In genomic region chr4:136424120-136424999, GRCm38 (mm10) we compare ENCODE assay signal across 8 mouse cellular contexts. TPM values are rescaled to one million over a fixed set of nuclear protein-coding genes. Genes with fewer than 3 reads are reported as not detected.
A peak's percentile ranks its signal among the peaks of the same experiment; 100 is the strongest.
DNase-seq lines count a peak whose midpoint lies in the region; ATAC-seq and TF ChIP-seq lines count a peak whose summit lies in the region.

No protein-coding gene starts in this region.

- WGBS in kidney, postnatal 0 days: 2% methylated on average over 66 of the region's 70 CpGs
- WGBS in forebrain, postnatal 0 days: 3% methylated on average over 56 of the region's 70 CpGs
- 2% methylated on average over 70 of the region's 70 CpGs for WGBS in liver, embryonic 13.5 days (ENCODE audit: insufficient replicate concordance)

- TF ChIP-seq CTCF in kidney, postnatal 0 days (IDR thresholded peaks at IDR 0.05; ENCODE audit: low read depth): no peak
- no peak for TF ChIP-seq CTCF in cortical plate, adult 2 months (IDR thresholded peaks at IDR 0.05; ENCODE audit: extremely low read depth, insufficient read depth, low read length)
- no peak for TF ChIP-seq CTCF in forebrain, postnatal 0 days (IDR thresholded peaks at IDR 0.05; ENCODE audit: low read depth)

- H3K9ac ChIP-seq in kidney, postnatal 0 days (ENCODE audit: low read depth, low read length): peak overlapping the region; percentile 44
- H3K9ac ChIP-seq in forebrain, postnatal 0 days: peak overlapping the region; percentile 62
- no peak overlapping the region for H3K9ac ChIP-seq in liver, embryonic 13.5 days

- H3K4me3 ChIP-seq in kidney, postnatal 0 days (replicated peaks; ENCODE audit: low read depth, low read length): peak overlapping the region; percentile 45
- H3K4me3 ChIP-seq in cortical plate, adult 2 months (ENCODE audit: insufficient read depth, low read length): peak overlapping the region; percentile 2
- peak overlapping the region; percentile 56 for H3K4me3 ChIP-seq in forebrain, postnatal 0 days (ENCODE audit: low read depth, low read length)
- H3K4me3 ChIP-seq in liver, embryonic 13.5 days (replicated peaks): peak overlapping the region; percentile 48

- H3K4me1 ChIP-seq in kidney, postnatal 0 days (replicated peaks; ENCODE audit: insufficient read depth, low read length): no peaks in the 10 kb centered on the region; the same call in 1 of the 2 replicates
- no peaks in the 10 kb centered on the region for H3K4me1 ChIP-seq in cortical plate, adult 2 months (ENCODE audit: control insufficient read depth, insufficient read depth, low read length)
- 0 out of 2 replicates have a peak, but pooled peaks cover 4% of the 10 kb centered on the region for H3K4me1 ChIP-seq in forebrain, postnatal 0 days (ENCODE audit: insufficient read depth)
- peaks cover 11% of the 10 kb centered on the region; the same call in 1 of the 2 replicates for H3K4me1 ChIP-seq in liver, embryonic 13.5 days (replicated peaks)

- H3K27ac ChIP-seq in kidney, postnatal 0 days: no peak overlapping the region
- no peak overlapping the region for H3K27ac ChIP-seq in cortical plate, adult 2 months (ENCODE audit: insufficient read depth, low read length)
- H3K27ac ChIP-seq in forebrain, postnatal 0 days (ENCODE audit: low read depth, low read length): no peak overlapping the region
- H3K27ac ChIP-seq in liver, embryonic 13.5 days: no peak overlapping the region

- peaks cover 9% of the 10 kb centered on the region; the same call in 1 of the 2 replicates for H3K27me3 ChIP-seq in kidney, postnatal 0 days (ENCODE audit: insufficient read depth, low read length)
- peaks cover 7% of the 10 kb centered on the region for H3K27me3 ChIP-seq in forebrain, postnatal 0 days (ENCODE audit: insufficient read depth, low read length)
- peaks cover 67% of the 10 kb centered on the region for H3K27me3 ChIP-seq in liver, embryonic 13.5 days

- ATAC-seq in kidney, postnatal 0 days (replicated peaks; ENCODE audit: low FRiP score, low read depth): 0 out of 2 replicates have a peak, but pooled peaks have one; percentile 35
- ATAC-seq in forebrain, postnatal 0 days: peak; percentile 54
- ATAC-seq in liver, embryonic 13.5 days (ENCODE audit: low read depth): no peak
- no peak for ATAC-seq in frontal cortex, adult (ENCODE audit: low TSS enrichment)

- no peaks in the 10 kb centered on the region for H3K9me3 ChIP-seq in kidney, postnatal 0 days (replicated peaks; ENCODE audit: low read length)
- H3K9me3 ChIP-seq in forebrain, postnatal 0 days (ENCODE audit: low read length): no peaks in the 10 kb centered on the region
- no peaks in the 10 kb centered on the region for H3K9me3 ChIP-seq in liver, embryonic 13.5 days (replicated peaks)

- DNase-seq in kidney, postnatal 0 days (ENCODE audit: low spot score): peak; percentile 35
- DNase-seq in kidney, adult 18-20 months: no peak
- peak; percentile 34 for DNase-seq in forebrain, postnatal 0 days
- DNase-seq in liver, embryonic 13.5 days: no peak
- peak; percentile 50 for DNase-seq in testis, postnatal 10 days (ENCODE audit: low spot score)
- no peak for DNase-seq in frontal cortex, adult 2 months (ENCODE audit: extremely low spot score in 1 of 2, low spot score in 1 of 2)

- no peak for TF ChIP-seq POLR2A in cortical plate, adult 2 months (IDR thresholded peaks at IDR 0.05; ENCODE audit: extremely low read depth, insufficient read depth, low read length)

- no peaks in the 10 kb centered on the region for H3K36me3 ChIP-seq in kidney, postnatal 0 days (ENCODE audit: insufficient read depth, low read length)
- H3K36me3 ChIP-seq in forebrain, postnatal 0 days (ENCODE audit: insufficient read depth): no peaks in the 10 kb centered on the region
- H3K36me3 ChIP-seq in liver, embryonic 13.5 days: no peaks in the 10 kb centered on the region

- peak overlapping the region; percentile 90 for H3K4me2 ChIP-seq in kidney, postnatal 0 days (ENCODE audit: low read length)
- H3K4me2 ChIP-seq in forebrain, postnatal 0 days (ENCODE audit: low read depth): peak overlapping the region; percentile 96
- peak overlapping the region; percentile 67 for H3K4me2 ChIP-seq in liver, embryonic 13.5 days

RNA-seq across cellular contexts. Expression of gene Htr1d, which starts 1.0 kb away (rescaled TPM):
- 0.25 and 0.56 TPM in 2 replicates for polyA plus RNA-seq in kidney, postnatal 0 days (2015; fragmentation: Nextera tagmentation; extraction: Ambion mirVana)
- 0.19 and 0.81 TPM in 2 replicates for polyA plus RNA-seq in cortical plate, adult 2 months (2012; rRNA removed)
- 2.0 and 2.4 TPM in 2 replicates for total RNA-seq in forebrain, postnatal 0 days (2014; rRNA removed)
- 2.4 and 3.1 TPM in 2 replicates for polyA plus RNA-seq in forebrain, postnatal 0 days (2015; fragmentation: Nextera tagmentation; extraction: Ambion mirVana)
- polyA plus RNA-seq in liver, embryonic 13.5 days (2015; fragmentation: Nextera tagmentation; extraction: Ambion mirVana): 0.15 TPM in 1 of 2 replicates, not detected in the other
- 2.5 and 3.4 TPM in 2 replicates for polyA plus RNA-seq in frontal cortex, adult 2 months (2012; rRNA removed)

RNA-seq across cellular contexts. Expression of gene 6030445D17Rik, which starts 37.7 kb away (rescaled TPM):
- 0.55 and 0.68 TPM in 2 replicates for polyA plus RNA-seq in kidney, postnatal 0 days (2015; fragmentation: Nextera tagmentation; extraction: Ambion mirVana)
- 0.35 and 0.49 TPM in 2 replicates for polyA plus RNA-seq in cortical plate, adult 2 months (2012; rRNA removed)
- total RNA-seq in forebrain, postnatal 0 days (2014; rRNA removed): 0.23 and 0.29 TPM in 2 replicates
- 0.10 and 0.23 TPM in 2 replicates for polyA plus RNA-seq in forebrain, postnatal 0 days (2015; fragmentation: Nextera tagmentation; extraction: Ambion mirVana)
- 0.06 TPM in 1 of 2 replicates, not detected in the other for polyA plus RNA-seq in liver, embryonic 13.5 days (2015; fragmentation: Nextera tagmentation; extraction: Ambion mirVana)
- 0.34 and 0.36 TPM in 2 replicates for polyA plus RNA-seq in frontal cortex, adult 2 months (2012; rRNA removed)

RNA-seq across cellular contexts. Expression of gene Luzp1, which starts 45.2 kb away (rescaled TPM):
- 111 and 114 TPM in 2 replicates for polyA plus RNA-seq in kidney, postnatal 0 days (2015; fragmentation: Nextera tagmentation; extraction: Ambion mirVana)
- 29.5 and 29.6 TPM in 2 replicates for polyA plus RNA-seq in cortical plate, adult 2 months (2012; rRNA removed)
- total RNA-seq in forebrain, postnatal 0 days (2014; rRNA removed): 11.6 and 20.8 TPM in 2 replicates
- polyA plus RNA-seq in forebrain, postnatal 0 days (2015; fragmentation: Nextera tagmentation; extraction: Ambion mirVana): 34.8 and 50.0 TPM in 2 replicates
- polyA plus RNA-seq in liver, embryonic 13.5 days (2015; fragmentation: Nextera tagmentation; extraction: Ambion mirVana): 17.3 and 19.3 TPM in 2 replicates
- 21.6 and 21.9 TPM in 2 replicates for polyA plus RNA-seq in frontal cortex, adult 2 months (2012; rRNA removed)

Comparison
In these comparisons a context has a peak if more than half of its experiments do, and no peak if none do; other contexts are left out.
1. DNase-seq: peak in kidney, postnatal 0 days (single experiment), forebrain, postnatal 0 days (single experiment) and testis, postnatal 10 days (single experiment); none in kidney, adult 18-20 months (single experiment), liver, embryonic 13.5 days (single experiment) and frontal cortex, adult 2 months (0 of 2).
2. ATAC-seq: peak in kidney, postnatal 0 days (single experiment) and forebrain, postnatal 0 days (single experiment); none in liver, embryonic 13.5 days (single experiment) and frontal cortex, adult (single experiment).
3. H3K4me3 ChIP-seq: peak in every context shown above with its lines; median percentile 56 in forebrain, postnatal 0 days; 48 in liver, embryonic 13.5 days; 45 in kidney, postnatal 0 days; 2 in cortical plate, adult 2 months.
4. Peak in every context shown above with its lines, with median percentiles within 50 percentile points of each other: H3K4me2 ChIP-seq.